Mouse (Mus musculus) forebrain, embryonic 15.5 days (tissue): ENCODE data around the gene Enpp1. TPM values are rescaled to one million over a fixed set of nuclear protein-coding genes. Genes with fewer than 3 reads are reported as not detected.
"Not testable (repeated sequence)": the region's sequence is repeated elsewhere in the genome, so short reads cannot be mapped to it uniquely, and the experiment has no call there.

ENCODE experiments used
- ATAC-seq: fragments of 200-750 bp; cut with Nextera tagmentation; replicated peaks from 2 replicates; pipeline ENCODE4 v1.8.0; 2017; ENCODE audit warnings: mild to moderate bottlenecking, moderate TSS enrichment, moderate library complexity
- H3K27ac ChIP-seq: fragments of 300-500 bp; sonication (generic); replicated peaks from 2 replicates; pipeline ENCODE4 v1.5.1; 2015; ENCODE audit warnings: mild to moderate bottlenecking, inconsistent platforms
- H3K27me3 ChIP-seq: fragments of 300-500 bp; sonication (generic); 2 replicates; pipeline ENCODE4 v1.6.1; 2015; ENCODE audit warnings: inconsistent platforms
- H3K36me3 ChIP-seq: fragments of 300-500 bp; sonication (generic); 2 replicates; pipeline ENCODE4 v1.6.1; 2015; ENCODE audit warnings: mild to moderate bottlenecking, inconsistent platforms
- H3K4me1 ChIP-seq: fragments of 300-500 bp; sonication (generic); 2 replicates; pipeline ENCODE4 v1.6.1; 2015; ENCODE audit warnings: inconsistent platforms
- H3K4me2 ChIP-seq: fragments of 300-500 bp; sonication (generic); replicated peaks from 2 replicates; pipeline ENCODE4 v1.6.1; 2015; ENCODE audit warnings: mild to moderate bottlenecking, inconsistent platforms
- H3K4me3 ChIP-seq: fragments of 300-500 bp; sonication (generic); 2 replicates; pipeline ENCODE4 v1.5.1; 2015; ENCODE audit warnings: mild to moderate bottlenecking, inconsistent platforms
- H3K9ac ChIP-seq: fragments of 300-500 bp; sonication (generic); replicated peaks from 2 replicates; pipeline ENCODE4 v1.6.1; 2015; ENCODE audit warnings: mild to moderate bottlenecking, inconsistent platforms
- H3K9me3 ChIP-seq: fragments of 300-500 bp; sonication (generic); 2 replicates; pipeline ENCODE4 v1.6.1; 2016; ENCODE audit warnings: inconsistent platforms
- whole genome bisulfite sequencing: fragments of 180-500 bp; shearing (Covaris S2); methylation state at CpG from one replicate; pipeline ENCODE4 v1.1.7; 2015; ENCODE audit warnings: mixed read lengths; 5-methylcytosine and 5-hydroxymethylcytosine counted together
- polyA plus RNA-seq: library from polyadenylated mRNA; unstranded; fragments of >200 nt; fragmentation: Nextera tagmentation; extraction: Ambion mirVana; gene quantifications from 2 replicates; pipeline ENCODE4 v1.2.1, GENCODE M21; 2015

The Enpp1 gene
- polyA plus RNA-seq, 1 experiment from 2014 or later: 1.8 TPM

- Histone ChIP-seq H3K27ac (no peak overlapping the region), H3K4me1 (no peaks in the 10 kb centered on the region), H3K9ac (no peak overlapping the region), H3K27me3 (no peaks in the 10 kb centered on the region), H3K36me3 (no peaks in the 10 kb centered on the region), H3K4me2 (no peak overlapping the region), H3K4me3 (no peak overlapping the region), H3K9me3 (no peaks in the 10 kb centered on the region)
- 83% methylated on average over 9 of the region's 9 CpGs for WGBS
- no peak for ATAC-seq
These were observed 82.8 kb downstream of the Enpp1 start for GRCm38 (mm10) chr10:24629086-24629720.

GRCm38 (mm10) chr10:24628466-24628865, 83.5 kb downstream of the Enpp1 start:
- no peaks in the 10 kb centered on the region for H3K27me3 ChIP-seq
- no peak overlapping the region for H3K9ac ChIP-seq
- H3K4me1 ChIP-seq: no peaks in the 10 kb centered on the region
- WGBS: 84% methylated on average over 9 of the region's 9 CpGs
- H3K9me3 ChIP-seq: no peaks in the 10 kb centered on the region
- ATAC-seq: no peak
- H3K36me3 ChIP-seq: no peaks in the 10 kb centered on the region
- H3K4me2 ChIP-seq: no peak overlapping the region
- no peak overlapping the region for H3K4me3 ChIP-seq
- H3K27ac ChIP-seq: no peak overlapping the region

GRCm38 (mm10) chr10:24627262-24627661, 84.7 kb downstream of the Enpp1 start:
- H3K9ac ChIP-seq: no peak overlapping the region
- H3K4me3 ChIP-seq: no peak overlapping the region
- no peak overlapping the region for H3K4me2 ChIP-seq
- H3K4me1 ChIP-seq: no peaks in the 10 kb centered on the region
- H3K27me3 ChIP-seq: no peaks in the 10 kb centered on the region
- no peaks in the 10 kb centered on the region for H3K36me3 ChIP-seq
- H3K27ac ChIP-seq: no peak overlapping the region
- WGBS: 66% methylated on average over 12 of the region's 12 CpGs
- no peak for ATAC-seq
- H3K9me3 ChIP-seq: no peaks in the 10 kb centered on the region

GRCm38 (mm10) chr10:24625060-24625701, 86.8 kb downstream of the Enpp1 start:
- no peaks in the 10 kb centered on the region for H3K9me3 ChIP-seq
- no peak overlapping the region for H3K27ac ChIP-seq
- H3K36me3 ChIP-seq: no peaks in the 10 kb centered on the region
- ATAC-seq: peak; percentile 62
- WGBS: 34% methylated on average over 24 of the region's 24 CpGs
- H3K4me3 ChIP-seq: no peak overlapping the region
- no peak overlapping the region for H3K9ac ChIP-seq
- no peaks in the 10 kb centered on the region for H3K4me1 ChIP-seq
- no peak overlapping the region; the same call in 1 of the 2 replicates for H3K4me2 ChIP-seq
- H3K27me3 ChIP-seq: no peaks in the 10 kb centered on the region

GRCm38 (mm10) chr10:24622586-24622985, 89.4 kb downstream of the Enpp1 start:
- WGBS: 29% methylated on average over 7 of the region's 7 CpGs

DNA sequence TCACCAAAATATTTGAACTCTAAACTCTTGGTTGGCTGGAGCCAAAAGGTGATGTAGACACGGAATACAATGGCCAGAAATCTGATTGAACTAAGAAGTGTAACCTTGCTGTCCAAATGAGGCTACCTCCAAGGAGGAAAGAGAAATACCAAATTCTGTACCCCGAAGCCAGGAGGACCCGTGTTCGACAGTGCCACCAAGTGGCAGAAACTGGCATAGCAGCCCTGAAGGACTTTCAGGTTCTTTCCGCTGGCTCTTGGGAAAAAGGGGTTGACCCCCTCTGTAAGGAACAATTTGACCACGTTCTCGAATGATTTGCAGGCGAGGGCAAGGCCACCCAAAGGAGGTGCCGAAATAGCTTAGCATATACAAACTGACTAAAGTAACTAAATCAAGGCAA, 90.4 kb downstream of the Enpp1 start:
- Histone ChIP-seq H3K27me3 (no peaks in the 10 kb centered on the region), H3K9ac (no peak overlapping the region), H3K4me1 (no peaks in the 10 kb centered on the region), H3K4me2 (no peak overlapping the region), H3K27ac (no peak overlapping the region), H3K4me3 (no peak overlapping the region), H3K9me3 (no peaks in the 10 kb centered on the region), H3K36me3 (no peaks in the 10 kb centered on the region)
- ATAC-seq: no peak
- WGBS: 46% methylated on average over 9 of the region's 9 CpGs

More at GRCm38 (mm10) chr10:24622586-24622985, 89.4 kb downstream of the Enpp1 start:
- no peak overlapping the region for H3K9ac ChIP-seq
- H3K4me1 ChIP-seq: no peaks in the 10 kb centered on the region
- H3K36me3 ChIP-seq: no peaks in the 10 kb centered on the region
- H3K4me3 ChIP-seq: no peak overlapping the region
- no peak overlapping the region for H3K27ac ChIP-seq
- H3K4me2 ChIP-seq: no peak overlapping the region
- no peaks in the 10 kb centered on the region for H3K27me3 ChIP-seq
- ATAC-seq: no peak
- no peaks in the 10 kb centered on the region for H3K9me3 ChIP-seq

DNA sequence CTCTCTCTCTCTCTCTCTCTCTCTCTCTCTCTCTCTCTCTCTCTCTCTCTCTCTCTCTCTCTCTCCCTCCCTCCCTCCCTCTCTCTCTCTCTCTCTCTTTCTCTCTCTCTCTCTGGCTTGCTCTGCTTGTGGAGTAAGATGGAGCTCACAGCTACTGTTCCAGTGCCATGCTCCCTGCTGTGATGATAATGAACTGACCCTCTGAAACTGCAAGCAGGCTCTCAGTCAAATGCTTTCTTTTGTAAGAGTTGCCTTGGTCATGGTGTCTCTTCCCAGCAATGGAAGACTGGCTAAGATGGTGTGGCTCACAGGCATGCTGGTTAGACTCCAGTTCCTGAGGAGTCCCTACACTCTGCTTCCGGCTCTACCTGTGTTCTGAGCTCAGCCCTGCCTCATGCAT, 95.4 kb downstream of the Enpp1 start:
- H3K27ac ChIP-seq, H3K27me3 ChIP-seq, H3K4me2 ChIP-seq, H3K36me3 ChIP-seq, H3K4me1 ChIP-seq, H3K9ac ChIP-seq, H3K4me3 ChIP-seq, H3K9me3 ChIP-seq, ATAC-seq: not testable (repeated sequence)
- 86% methylated on average over 1 of the region's 1 CpGs for WGBS

DNA sequence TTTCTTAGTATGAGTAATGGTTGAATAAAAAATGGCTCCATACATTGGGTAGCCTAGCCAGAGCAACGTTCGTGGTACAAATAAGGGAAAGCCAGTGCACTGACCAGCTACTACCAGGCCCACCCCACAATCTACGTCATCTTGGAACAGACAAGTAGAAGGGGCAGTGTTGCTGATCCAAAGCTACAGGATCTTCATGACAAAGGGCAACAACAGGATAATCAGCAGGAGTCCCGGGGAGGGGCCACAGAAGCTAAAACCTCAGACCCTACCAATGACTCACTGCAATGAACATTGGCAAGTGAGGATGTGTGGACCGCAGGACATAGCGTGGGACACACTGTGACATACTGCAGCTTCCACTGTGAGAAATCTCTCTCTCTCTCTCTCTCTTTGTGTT, 96.2 kb downstream of the Enpp1 start:
- Histone ChIP-seq H3K27ac (no peak overlapping the region), H3K27me3 (no peaks in the 10 kb centered on the region), H3K9me3 (no peaks in the 10 kb centered on the region), H3K4me3 (no peak overlapping the region), H3K4me1 (no peaks in the 10 kb centered on the region), H3K4me2 (no peak overlapping the region), H3K9ac (no peak overlapping the region), H3K36me3 (no peaks in the 10 kb centered on the region)
- WGBS: 81% methylated on average over 6 of the region's 6 CpGs
- ATAC-seq: no peak

DNA sequence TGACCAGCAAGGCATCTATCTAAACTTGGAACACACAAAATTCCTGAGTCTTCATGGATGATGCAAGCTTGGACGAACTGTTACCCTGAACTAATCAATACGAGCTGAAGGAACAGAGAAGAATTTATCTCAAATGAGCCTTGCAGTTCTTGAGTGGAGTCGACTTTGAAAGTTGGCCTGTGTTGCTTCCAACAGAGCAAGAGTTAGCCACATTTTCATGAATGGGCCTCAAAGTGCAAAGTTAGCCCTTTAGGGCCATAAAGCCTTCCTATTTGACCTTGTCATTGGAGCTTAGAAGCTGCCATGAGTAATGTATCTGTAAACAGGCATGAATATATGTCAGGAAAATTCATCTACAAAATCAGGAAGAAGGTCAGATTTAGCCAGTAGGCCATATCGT, 97.2 kb downstream of the Enpp1 start:
- no peaks in the 10 kb centered on the region for H3K27me3 ChIP-seq
- no peaks in the 10 kb centered on the region for H3K9me3 ChIP-seq
- H3K4me2 ChIP-seq: no peak overlapping the region
- WGBS: 91% methylated on average over 4 of the region's 4 CpGs
- H3K9ac ChIP-seq: no peak overlapping the region
- no peaks in the 10 kb centered on the region for H3K4me1 ChIP-seq
- no peak overlapping the region for H3K27ac ChIP-seq
- ATAC-seq: no peak
- H3K4me3 ChIP-seq: no peak overlapping the region
- no peaks in the 10 kb centered on the region for H3K36me3 ChIP-seq

GRCm38 (mm10) chr10:24609766-24610165, 102.2 kb downstream of the Enpp1 start:
- no peak overlapping the region for H3K4me3 ChIP-seq
- no peak overlapping the region for H3K4me2 ChIP-seq
- no peaks in the 10 kb centered on the region for H3K36me3 ChIP-seq
- no peak overlapping the region for H3K9ac ChIP-seq
- no peak overlapping the region for H3K27ac ChIP-seq
- WGBS: 91% methylated on average over 9 of the region's 9 CpGs
- no peaks in the 10 kb centered on the region for H3K9me3 ChIP-seq
- no peak for ATAC-seq
- H3K27me3 ChIP-seq: no peaks in the 10 kb centered on the region
- H3K4me1 ChIP-seq: no peaks in the 10 kb centered on the region

- no peak for ATAC-seq
- H3K36me3 ChIP-seq: no peaks in the 10 kb centered on the region
- H3K4me2 ChIP-seq: no peak overlapping the region
- no peaks in the 10 kb centered on the region for H3K4me1 ChIP-seq
- H3K9me3 ChIP-seq: no peaks in the 10 kb centered on the region
- no peak overlapping the region for H3K27ac ChIP-seq
- no peaks in the 10 kb centered on the region for H3K27me3 ChIP-seq
- WGBS: 93% methylated on average over 3 of the region's 3 CpGs
- no peak overlapping the region for H3K4me3 ChIP-seq
- H3K9ac ChIP-seq: no peak overlapping the region
These were observed 102.8 kb downstream of the Enpp1 start for GRCm38 (mm10) chr10:24609146-24609545.

GRCm38 (mm10) chr10:24603727-24604126, 108.2 kb downstream of the Enpp1 start:
- H3K4me1 ChIP-seq: no peaks in the 10 kb centered on the region
- no peaks in the 10 kb centered on the region for H3K9me3 ChIP-seq
- H3K4me2 ChIP-seq: no peak overlapping the region
- H3K27me3 ChIP-seq: no peaks in the 10 kb centered on the region
- H3K9ac ChIP-seq: no peak overlapping the region
- no peak overlapping the region for H3K27ac ChIP-seq
- no peak for ATAC-seq
- no peak overlapping the region for H3K4me3 ChIP-seq
- H3K36me3 ChIP-seq: no peaks in the 10 kb centered on the region

- Histone ChIP-seq H3K4me2 (no peak overlapping the region), H3K4me1 (no peaks in the 10 kb centered on the region), H3K9me3 (no peaks in the 10 kb centered on the region), H3K9ac (no peak overlapping the region), H3K4me3 (no peak overlapping the region), H3K27ac (no peak overlapping the region), H3K36me3 (no peaks in the 10 kb centered on the region), H3K27me3 (no peaks in the 10 kb centered on the region)
- WGBS: 86% methylated on average over 2 of the region's 2 CpGs
- no peak for ATAC-seq
These were observed 108.9 kb downstream of the Enpp1 start for GRCm38 (mm10) chr10:24603035-24603434.
